Mouse (Mus musculus): ENCODE measurements around the gene Gamt.

GRCm38 (mm10) chr10:80278390-80278789 lies 17.6 kb upstream of the Gamt start:
- TF ChIP-seq CTCF (IDR thresholded peaks at IDR 0.05; ENCODE audit: low read depth, low read length) (no peak), POLR2A (IDR thresholded peaks at IDR 0.05; ENCODE audit: insufficient read depth, low read length) (no peak)

All from ES-Bruce4 (cell line).